Mouse (Mus musculus) erythroid progenitor cell, adult 5-6 weeks (primary cell): ENCODE measurements around the gene Hells. TPM values are rescaled to one million over a fixed set of nuclear protein-coding genes. Genes with fewer than 3 reads are reported as not detected.

Experiments used
- ATAC-seq: replicated peaks from 2 replicates; pipeline ENCODE4 v1.8.0; 2016; ENCODE audit warnings: moderate number of reproducible peaks, mild to moderate bottlenecking, moderate TSS enrichment, inconsistent platforms; ENCODE audit not compliant: poor library complexity, low FRiP score, severe bottlenecking
- total RNA-seq, 2 experiments: library from RNA; stranded (forward) in 1 of 2; stranded (reverse) in 1 of 2; fragments of 150-400 nt in 1 of 2; fragments of 186-747, 209-891 nt in 1 of 2; gene quantifications; 2 replicates each; pipeline versions ENCODE4 v1.2.3 to v1.2.4; 2015 to 2017; ENCODE audit warnings: low replicate concordance in 2 of 2

Hells gene
- total RNA-seq, 2 experiments from 2014 or later, result 22.5 to 54.9 TPM

GRCm38 (mm10) chr19:39005132-39005531 is 74.4 kb downstream of the Hells start:
- no peak for ATAC-seq

- no peak for ATAC-seq
Observed at GRCm38 (mm10) chr19:39006715-39007114, 76.0 kb downstream of the Hells start, which contains the start of gene Cyp2c55. Cyp2c55 (plus strand) TSS chr19:39007019.

Other genes with a start within 250 kb of the Hells start
- gene Noc3l, start 111.7 kb upstream of the Hells start, total RNA-seq (2015; ENCODE audit: low replicate concordance), result 4.0 and 8.0 TPM in 2 replicates
- 9.1 and 9.2 TPM in 2 replicates for gene Noc3l, start 111.7 kb upstream of the Hells start, total RNA-seq (2017; ENCODE audit: low replicate concordance)
- 6.5 and 9.2 TPM in 2 replicates for gene Tbc1d12, start 94.3 kb upstream of the Hells start, total RNA-seq (2015; ENCODE audit: low replicate concordance)
- gene Tbc1d12, start 94.3 kb upstream of the Hells start, total RNA-seq (2017; ENCODE audit: low replicate concordance), result 11.9 and 13.0 TPM in 2 replicates
- not detected in 2 replicates for gene Cyp2c55, start 76.1 kb downstream of the Hells start, total RNA-seq (2015; ENCODE audit: low replicate concordance)
- not detected in 2 replicates for gene Cyp2c55, start 76.1 kb downstream of the Hells start, total RNA-seq (2017; ENCODE audit: low replicate concordance)
- gene Cyp2c65, start 130.1 kb downstream of the Hells start, total RNA-seq (2015; ENCODE audit: low replicate concordance), result not detected in 2 replicates
- not detected in 2 replicates for gene Cyp2c65, start 130.1 kb downstream of the Hells start, total RNA-seq (2017; ENCODE audit: low replicate concordance)
- gene Cyp2c66, start 183.0 kb downstream of the Hells start, total RNA-seq (2015; ENCODE audit: low replicate concordance), result not detected in 2 replicates
- gene Cyp2c66, start 183.0 kb downstream of the Hells start, total RNA-seq (2017; ENCODE audit: low replicate concordance), result not detected in 2 replicates